Mouse (Mus musculus): Measurements from ENCODE around the gene Spink2.
"Not testable (repeated sequence)": the region's sequence is repeated elsewhere in the genome, so short reads cannot be mapped to it uniquely, and the experiment has no call there.

The Spink2 gene

DNA sequence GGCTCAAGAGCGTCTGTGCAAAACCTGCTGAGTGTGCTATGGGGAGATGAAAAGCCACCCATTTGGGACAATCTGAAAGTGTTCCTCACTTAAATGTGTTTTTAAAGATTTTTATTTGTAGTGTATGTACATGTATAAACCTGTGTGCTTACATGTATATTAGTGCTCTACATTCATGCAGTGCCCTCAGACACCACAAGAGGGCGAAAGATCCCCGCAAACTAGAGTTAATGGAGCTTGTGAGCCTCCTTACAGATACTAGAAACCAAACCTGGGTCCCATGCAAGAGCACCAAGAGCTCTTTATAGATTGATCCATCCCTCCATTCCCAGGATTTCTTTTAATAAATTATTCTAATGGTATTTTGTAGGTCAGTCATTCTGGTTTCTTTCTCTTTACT, 17.3 kb downstream of the Spink2 start:
- no peak for DNase-seq (ENCODE audit: low spot score)

DNA sequence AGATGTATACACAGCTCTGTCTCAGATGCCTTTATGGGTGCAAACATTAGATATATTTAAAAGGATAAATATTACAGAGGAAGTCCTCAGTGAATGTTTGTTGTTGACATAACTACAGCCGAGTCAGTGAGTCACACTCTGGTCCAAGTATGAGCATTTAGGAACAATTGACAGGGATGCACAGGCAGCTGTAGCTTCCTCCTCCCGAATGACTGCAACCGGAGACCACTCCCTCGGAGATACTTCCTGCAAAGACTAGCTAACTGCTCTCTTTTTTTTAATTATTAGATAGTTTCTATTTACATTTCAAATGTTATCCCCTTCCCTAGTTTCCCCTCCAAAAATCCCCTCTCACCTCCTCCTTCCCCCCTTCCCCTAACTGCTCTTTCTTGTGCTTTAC, 18.0 kb downstream of the Spink2 start:
- no peak for DNase-seq (ENCODE audit: low spot score)

DNA sequence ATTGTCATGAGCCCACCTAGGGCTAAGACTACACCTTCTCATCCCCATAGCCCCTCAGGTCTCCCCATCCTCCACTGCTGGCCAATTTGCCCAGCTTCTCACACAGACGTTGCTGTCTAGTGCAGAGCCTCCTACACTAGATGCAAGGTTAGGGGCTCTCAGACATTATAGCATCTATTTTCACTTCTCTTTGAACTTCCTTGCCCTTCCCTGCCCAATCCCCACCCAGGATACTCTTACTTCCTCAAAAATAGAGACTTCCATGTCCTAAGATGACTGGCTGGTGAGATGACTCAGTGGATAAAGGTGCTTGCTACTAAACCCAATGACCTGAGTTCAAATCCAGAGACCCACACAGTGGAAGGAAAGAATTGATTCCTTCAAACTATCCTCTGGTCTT, 19.6 kb downstream of the Spink2 start:
- DNase-seq (ENCODE audit: low spot score): no peak

DNA sequence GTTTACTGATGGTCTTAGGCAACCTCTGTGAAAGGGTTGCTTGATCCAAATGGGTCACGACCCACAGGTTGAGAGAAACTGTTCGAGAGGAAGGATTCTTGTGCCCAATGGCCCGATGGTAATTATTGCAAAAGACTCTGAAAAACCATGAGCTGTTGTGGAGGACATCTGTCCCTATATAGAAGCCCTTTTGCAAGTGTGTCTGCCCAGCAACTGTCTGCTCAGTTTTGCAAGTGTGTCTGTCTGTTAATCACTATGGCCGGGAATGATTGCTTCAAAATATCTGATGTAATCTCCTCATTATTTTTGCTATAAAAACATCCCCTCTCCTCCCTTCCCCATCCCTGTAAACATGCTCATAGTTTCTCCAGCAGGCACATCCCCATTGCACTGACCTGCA, 20.2 kb downstream of the Spink2 start:
- DNase-seq (ENCODE audit: low spot score): no peak

DNA sequence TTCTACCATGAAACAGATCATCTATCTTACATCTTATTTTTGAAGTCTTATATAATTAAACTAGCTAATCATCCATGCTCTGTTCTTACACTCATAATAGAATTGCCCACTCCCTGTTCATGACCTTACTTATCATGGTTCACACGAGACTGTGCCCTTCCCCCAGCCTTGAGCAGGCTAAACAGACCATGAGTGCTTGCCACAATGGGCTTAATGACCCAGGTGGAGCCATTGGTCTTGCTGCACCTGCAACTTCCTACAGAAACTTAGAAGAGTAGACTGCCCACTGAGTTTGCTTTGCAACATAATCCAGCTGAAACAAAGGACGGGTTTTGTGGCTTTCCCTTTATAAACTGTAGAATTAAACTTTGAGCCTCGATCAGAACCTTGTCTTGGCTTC, 22.5 kb downstream of the Spink2 start:
- no peak for DNase-seq (ENCODE audit: low spot score)

DNA sequence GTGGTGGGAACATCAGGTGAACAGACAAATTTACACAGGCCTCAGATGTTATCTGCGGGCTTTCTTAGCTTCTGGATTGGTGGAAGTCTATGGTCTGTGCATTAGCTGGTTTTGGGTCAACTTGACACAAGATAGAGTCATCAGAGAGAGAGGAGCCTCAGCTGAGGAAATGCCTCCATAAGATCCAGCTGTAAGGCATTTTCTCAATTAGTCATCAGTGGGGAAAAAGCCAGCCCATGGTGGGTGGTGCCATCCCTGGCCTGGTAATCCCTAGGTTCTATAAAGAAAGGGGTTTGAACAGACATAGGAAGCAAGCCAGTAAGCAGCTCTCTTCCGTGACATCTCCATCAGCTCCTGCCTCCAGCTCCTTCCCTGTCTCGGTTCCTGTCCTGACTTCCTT, 25.9 kb downstream of the Spink2 start:
- no peak for DNase-seq (ENCODE audit: low spot score)

DNA sequence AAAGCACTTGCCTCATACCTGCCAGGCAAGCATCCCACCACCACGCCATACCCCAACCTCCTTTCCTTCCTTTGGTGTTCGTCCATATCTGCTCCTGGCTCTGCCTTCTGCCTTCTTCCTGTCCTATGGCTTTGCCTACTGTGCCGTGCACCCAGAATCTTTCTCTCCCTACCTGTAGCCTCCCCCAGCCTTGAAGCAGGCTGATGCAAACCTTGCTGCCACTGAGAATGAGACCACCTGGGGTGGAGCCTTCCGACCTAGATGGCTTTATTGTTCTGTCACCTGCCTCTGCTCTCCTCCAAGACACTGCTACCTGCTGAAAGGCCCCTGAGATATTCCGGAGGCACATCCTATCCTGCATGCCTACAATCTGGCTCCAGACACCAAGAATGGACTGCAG, 27.4 kb downstream of the Spink2 start:
- not testable (repeated sequence) for DNase-seq (ENCODE audit: low spot score)

DNA sequence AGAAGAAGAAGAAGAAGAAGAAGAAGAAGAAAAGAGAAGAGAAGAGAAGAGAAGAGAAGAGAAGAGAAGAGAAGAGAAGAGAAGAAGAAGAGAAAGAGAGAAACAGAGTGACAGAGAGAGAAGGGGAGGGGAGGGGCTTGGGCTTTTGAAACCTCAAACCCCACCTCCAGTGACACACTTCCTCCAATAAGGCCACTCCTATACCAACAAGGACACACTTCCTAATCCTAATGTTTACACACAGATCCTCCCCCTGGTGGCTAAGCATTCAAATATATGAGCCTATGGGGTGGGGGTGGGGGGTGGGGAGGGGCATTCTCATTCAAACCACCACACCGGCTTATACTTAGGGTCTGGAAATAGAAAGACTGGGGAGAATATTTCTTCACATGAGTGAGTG, 27.9 kb downstream of the Spink2 start:
- no peak for DNase-seq (ENCODE audit: low spot score)

DNA sequence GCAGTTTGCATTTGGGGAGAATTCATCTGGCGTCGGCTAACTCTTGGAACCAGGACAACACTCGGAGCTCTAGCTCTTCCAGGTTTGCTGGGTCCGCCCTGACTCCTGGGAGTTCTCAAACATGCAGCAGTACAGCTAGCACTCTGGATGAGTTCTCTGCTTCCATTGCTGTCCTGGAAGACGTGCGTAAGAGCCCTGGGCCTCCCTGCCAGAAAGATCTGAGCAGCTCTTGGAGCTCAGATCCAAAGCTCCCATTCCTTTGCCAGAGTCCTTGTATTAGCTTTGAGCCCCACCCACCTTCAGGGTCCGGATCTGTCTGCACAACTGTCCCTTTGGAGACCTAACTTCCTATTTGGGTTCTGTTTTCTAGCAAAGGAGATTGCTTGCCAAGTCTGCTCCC, 29.8 kb downstream of the Spink2 start:
- no peak for DNase-seq (ENCODE audit: low spot score)

DNA sequence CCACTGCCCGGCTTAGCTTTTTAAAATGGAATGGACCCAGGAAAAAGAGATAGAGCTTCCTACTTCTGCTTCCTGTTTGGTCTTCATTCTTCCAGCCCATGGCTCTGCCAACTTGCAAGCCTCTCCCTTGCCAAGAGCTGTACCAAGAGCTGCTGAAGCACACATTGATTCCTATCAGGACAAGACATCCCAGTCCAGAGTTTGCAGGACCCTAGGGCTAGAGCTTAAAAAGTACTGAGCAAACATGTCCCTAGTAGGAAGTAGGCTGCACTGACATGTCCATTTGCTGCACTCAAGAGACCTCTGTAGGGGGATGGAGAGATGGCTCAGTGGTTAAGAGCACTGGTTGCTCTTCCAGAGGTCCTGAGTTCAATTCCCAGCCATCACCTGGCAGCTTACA, 32.3 kb downstream of the Spink2 start:
- DNase-seq (ENCODE audit: low spot score): no peak

DNA sequence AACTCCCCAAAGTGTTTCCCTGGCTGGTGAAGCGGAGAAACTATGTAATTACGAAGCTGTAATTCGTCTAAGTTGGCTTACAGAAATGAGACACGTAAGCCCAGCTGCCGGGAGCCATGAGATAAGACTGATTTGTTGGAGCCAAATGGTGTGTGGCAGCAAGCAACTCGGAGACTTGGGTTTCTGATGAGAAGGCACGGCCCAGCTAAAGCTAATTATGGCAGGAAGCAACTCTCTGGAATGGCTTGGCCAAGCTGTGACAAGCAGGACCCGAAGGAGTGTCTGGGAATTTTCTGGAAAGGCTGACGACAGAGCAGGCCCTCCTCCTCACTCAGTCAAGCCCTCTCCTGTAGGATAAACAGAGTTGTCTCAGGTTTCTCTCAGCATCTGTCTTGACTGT, 33.3 kb downstream of the Spink2 start:
- no peak for DNase-seq (ENCODE audit: low spot score)

DNA sequence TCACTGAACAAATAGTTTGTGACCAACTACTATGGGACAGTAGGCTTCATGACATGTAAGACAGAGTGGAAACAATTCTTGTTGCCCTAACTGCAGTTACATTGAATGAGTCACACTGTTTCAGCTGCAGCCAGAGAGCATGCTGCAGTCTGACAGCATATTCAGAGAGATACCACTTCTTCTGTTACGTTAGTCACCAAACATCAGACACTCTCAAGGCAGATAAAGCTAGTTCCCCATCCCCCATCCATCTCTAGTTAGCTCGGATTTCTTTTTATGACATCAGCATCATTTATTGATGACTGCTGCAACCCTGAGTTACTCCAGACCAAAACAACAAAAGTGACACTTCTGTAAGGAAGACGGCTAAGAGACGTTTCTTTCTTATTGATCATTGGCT, 36.5 kb downstream of the Spink2 start:
- no peak for DNase-seq (ENCODE audit: low spot score)

DNA sequence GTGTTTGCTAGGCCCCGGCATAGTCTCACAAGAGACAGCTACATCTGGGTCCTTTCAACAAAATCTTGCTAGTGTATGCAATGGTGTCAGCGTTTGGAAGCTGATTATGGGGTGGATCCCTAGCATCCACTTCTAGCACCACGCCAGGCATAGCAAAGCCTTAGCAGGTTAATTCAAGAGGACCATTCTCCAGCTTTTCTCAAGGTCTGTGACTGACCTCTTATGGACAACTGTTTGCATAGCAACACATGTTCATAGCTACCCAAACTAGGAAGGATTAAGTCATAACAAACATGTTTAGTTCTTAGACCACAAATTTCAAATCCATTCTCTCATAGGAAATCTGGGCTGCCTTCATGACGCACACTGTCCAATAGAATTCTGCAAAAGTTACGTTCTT, 40.7 kb downstream of the Spink2 start:
- DNase-seq (ENCODE audit: low spot score): peak; percentile 18

DNA sequence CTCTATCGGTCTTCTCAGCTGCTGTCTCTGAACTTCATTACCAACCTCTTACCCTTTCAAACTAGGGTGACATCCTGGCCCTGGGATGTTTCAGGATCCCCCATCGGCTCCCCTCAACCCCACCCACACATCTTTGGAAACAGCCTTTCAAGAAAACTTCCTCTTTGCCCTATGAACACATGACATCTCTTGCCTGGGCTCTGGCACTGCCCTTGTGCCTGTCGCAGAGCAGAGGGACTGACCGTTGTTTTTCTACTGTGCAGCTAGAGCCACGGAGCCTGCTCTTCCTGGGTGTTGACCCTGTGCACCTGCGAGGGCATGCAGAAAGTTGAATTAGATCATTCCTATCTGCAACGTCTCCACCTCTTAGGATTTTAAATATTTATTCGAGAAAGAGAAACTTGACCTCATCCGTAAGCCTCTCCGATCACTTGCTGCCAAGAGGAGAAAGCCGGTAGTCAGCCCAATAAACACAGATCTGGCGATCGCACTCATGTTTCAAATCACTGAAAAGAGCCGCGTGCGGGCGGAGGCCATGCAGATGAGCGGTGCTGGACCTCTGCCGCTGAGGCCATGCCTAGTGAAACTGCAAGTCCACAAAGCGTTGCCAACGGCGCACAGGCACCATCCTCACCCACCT, 43.8 kb downstream of the Spink2 start:
- DNase-seq (ENCODE audit: low spot score): no peak

DNA sequence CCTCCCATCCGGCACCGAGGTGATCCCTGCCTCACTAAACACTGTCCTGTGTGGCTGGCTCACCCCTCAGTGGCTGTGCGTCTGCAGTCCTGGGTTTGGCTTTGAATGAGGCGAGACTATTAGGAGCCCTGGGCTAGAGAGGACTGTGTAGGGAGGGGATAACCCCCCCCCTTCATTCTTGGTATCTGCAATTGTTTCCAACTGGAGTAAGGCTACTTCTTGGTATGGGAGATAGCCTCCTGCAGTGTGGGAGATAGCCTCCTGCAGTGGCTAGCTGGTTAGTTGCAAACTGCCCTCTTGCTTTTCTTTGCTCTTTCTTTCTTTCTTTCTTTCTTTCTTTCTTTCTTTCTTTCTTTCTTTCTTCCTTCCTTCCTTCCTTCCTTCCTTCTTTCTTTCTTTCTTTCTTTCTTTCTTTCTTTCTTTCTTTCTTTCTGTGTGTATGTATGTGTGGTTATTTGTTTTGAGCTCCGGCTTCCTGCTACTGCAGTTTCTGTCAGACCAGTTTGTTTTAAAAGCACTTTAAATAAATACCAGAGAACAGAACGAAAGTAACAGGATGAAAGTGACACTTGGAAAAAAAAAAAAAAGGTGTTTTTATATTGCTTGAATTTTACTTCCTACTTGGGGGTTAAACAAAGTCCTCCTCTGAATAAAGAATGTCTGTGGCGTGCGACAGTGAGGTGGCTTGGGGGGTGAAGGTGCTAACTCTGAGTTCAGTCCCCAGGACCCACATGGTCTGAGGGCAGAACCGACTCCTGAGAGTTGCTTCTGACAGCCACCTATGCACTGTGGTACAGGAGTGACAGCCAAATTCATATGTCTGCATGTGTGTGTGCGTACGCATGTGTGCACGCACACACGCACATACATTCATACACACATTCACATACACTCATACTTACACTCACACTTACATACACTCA, 45.3 kb downstream of the Spink2 start:
- no peak for DNase-seq (ENCODE audit: low spot score)

DNA sequence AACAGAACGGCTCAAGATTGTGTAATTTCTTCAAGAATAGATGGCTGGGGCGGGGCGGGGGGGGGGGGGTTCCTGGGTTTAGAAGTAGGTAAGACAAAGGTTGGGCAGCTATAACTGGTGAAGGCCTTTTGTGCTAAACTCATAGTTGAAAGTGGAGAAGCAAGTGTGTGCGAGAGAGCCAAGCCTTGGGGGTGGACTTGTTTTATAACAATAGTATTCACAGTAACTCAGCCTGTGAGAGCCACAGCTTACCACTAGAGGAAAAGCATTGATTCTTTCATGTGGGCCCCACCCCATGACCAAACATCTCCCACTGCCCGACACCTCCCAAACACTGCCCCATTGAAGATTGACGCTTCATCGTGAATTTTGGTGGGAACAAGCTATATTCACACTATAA, 47.7 kb downstream of the Spink2 start:
- DNase-seq (ENCODE audit: low spot score): no peak

DNA sequence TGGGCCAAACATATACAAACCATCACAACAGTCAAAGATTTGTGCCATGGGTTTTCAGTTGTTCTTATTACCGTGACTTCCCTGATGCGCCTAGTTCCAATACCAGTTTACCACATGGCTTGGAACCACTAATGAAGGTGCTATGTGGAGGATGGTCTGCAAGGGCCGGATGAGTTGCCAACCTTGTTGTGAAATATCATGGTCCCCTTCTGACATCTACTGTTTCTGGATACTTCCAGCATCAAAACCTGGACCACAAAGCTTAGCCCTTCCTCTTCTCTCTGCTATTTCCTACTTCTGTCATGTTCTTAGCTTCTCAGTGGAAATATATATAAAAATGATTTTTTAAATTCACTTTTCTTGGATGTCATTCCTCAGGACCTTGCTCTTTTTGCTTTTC, 48.7 kb downstream of the Spink2 start:
- no peak for DNase-seq (ENCODE audit: low spot score)

DNA sequence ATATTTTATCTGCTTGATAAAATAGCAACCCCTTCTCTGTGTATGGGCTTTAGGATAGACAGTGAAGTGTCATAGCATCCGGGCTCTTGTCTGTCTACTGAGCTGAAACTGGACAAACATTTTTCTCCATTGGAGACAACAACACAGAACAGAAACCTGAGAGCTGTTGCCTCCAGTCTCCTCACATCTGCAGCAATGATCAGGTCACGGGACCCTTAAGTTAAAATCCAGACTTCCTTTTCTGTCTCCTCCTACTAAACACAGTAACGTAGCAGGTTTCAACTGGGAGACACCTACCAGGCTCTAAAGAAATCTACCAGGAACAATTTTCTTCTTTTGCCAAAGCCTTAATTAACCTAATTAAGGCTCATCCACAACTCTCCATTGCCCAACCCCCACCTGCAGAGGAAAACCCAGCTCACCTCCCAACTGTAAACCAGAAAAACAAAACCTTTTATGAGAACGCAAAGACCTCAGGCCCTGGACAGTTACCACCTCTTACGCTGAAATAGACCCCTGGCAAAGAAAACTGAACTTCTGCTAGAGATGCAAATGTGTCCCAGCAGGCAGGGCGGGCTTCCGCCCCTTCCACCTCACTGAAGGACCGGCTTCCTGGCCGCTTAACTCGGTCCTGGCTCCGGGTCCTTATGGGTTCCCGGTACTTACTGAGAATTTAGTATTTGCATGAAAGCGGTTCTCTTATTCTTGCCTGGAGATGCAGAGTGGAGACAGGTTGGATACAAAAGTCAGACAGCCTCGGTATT, 53.3 kb downstream of the Spink2 start:
- DNase-seq (ENCODE audit: low spot score): no peak

DNA sequence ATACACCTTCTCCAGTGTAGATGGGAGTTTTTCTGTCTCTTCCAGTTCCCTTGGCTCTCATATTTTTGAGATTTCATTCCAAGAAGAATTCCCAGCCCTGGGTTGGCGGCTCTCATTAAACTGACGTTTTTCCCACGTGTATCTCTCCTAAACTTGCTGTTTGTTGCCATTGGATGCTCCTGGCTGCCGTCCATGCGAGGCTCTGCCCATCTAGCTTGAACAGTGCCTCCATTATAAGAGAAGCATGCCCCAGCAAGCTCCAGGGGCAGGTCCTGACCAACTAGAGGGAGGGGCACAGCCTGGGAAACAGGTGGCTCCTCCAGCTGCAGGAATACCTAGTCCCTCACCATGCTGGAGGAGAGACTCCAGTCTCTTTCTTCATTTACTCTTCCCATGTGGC, 54.3 kb downstream of the Spink2 start:
- no peak for DNase-seq (ENCODE audit: low spot score)

DNA sequence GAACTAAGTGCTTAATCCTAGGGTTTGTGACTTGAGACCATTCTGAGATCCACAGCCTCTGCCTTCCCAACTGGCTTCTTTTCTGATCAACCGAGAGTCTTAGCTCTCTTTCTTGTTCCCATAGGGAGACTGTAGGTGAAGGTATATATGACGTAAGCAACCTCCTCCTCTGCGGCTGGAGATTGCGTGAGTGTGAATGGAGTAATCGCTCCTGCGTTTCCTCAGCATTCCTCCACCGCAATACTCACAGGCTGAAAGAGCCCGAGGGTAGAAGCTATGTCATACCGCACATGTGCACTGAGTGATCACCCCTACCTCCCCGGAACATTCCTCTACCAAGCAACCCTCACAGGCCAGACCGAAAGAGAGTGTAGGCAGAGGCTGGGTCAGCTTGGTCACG, 55.7 kb downstream of the Spink2 start:
- DNase-seq (ENCODE audit: low spot score): no peak

Data from ovary, postnatal 14 days (tissue).